Mouse (Mus musculus) adipocyte (in vitro differentiated cells): ENCODE results near the gene Nipal3.

Source experiments
- DNase-seq: peaks from one replicate; pipeline ENCODE4 v3.0.0-alpha.2; 2016; ENCODE audit warnings: low spot score

The Nipal3 gene

GRCm38 (mm10) chr4:135505794-135506193 lies 11.0 kb upstream of the Nipal3 start:
- DNase-seq = no peak

DNA sequence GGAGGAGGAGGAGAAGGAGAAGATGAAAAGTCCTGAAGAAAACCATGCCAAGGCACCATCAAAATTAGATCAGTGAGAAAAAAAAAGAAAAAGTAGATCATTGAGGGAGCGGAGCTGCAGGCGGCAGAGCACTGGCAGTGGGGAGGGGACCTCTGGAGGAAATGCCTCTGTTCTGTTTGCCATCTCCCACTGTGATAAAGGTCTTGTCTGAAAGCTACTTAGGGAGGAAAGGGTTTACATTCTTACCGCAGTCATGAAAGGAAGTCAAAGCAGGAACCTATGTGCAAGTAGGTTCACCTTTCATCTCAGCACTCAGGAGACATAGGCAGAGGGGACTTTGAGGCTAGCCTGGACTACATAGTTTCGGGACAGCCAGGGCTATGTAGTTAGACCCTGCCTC lies 6.7 kb upstream of the Nipal3 start:
- DNase-seq = no peak

DNA sequence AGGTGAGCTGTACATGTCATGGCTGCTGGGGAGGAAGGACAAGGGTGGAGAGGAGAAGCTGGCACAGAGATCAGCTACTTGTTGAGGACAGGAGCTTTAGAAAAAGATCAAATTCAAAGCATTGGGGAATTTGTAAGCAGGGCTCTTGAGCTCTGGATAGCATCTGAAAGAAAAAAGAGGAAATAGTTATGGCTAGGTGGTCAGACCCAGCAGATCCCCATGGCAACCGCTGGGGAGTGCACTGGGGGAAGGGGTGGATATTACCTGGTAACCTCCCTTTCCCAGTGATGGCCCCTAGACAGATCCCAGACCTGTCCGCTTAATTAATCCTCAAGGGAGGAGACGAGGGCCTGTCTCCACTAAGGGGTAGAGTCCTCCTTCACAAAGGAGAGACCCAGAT lies 5.0 kb upstream of the Nipal3 start:
- no peak for DNase-seq

DNA sequence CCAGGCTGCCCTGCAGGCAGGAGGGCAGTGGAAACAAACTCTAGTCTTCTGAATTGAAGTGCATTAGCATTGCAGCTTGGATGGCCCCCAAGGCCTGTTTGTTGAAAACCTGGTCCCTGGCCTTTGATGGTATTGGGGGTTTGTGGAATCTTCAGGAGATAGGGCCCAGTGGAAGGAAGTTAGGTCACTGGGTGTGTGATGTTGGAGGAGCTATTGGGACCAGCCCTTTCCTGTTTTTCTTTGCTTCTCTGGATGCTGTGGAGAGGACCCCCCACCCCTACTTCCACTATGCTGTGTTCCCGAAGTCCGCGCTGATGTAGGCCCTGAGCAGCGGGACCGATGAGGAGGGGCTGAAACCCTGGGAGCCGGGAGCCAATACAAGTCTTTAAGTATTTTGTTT lies 3.3 kb upstream of the Nipal3 start:
- no peak for DNase-seq

DNA sequence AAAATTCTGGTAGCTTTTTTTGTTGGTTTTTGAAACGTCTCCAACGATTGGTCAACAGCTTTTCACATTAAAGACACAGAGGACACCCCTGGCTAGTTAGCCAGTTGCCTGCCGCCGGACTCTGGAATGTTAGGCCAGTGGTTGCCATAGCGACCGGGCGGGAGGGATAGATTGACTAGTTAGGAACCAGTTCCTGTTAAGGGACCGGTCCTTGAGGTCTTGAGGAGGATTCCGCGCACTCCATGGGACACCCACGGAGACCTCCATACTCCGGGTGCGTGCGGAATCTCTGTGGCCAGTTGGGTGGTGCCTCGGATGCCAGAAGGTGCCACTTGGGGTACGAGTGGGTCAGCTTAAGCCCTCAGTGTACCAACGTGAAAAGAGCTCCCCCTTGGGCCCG lies 972 bp upstream of the Nipal3 start:
- DNase-seq = no peak

DNA sequence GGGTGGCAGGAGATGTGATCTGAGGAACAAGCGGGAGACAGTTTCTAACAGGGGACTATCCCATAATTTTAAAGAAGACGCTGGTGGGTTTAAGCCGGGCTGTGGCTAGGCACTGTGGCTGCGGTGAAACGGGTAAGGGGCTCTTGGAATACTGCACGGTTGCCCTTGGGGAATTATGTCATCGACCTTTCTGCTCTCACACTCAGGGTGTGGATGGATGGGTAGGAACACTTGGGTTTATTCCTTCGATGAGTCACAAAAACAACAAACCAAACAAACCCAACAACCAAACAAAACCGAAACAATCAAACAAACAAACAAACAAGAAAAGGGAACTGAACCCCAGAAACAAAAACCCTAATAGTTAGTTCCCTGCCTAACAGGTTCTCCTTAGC lies 556 bp upstream of the Nipal3 start:
- DNase-seq = no peak

GRCm38 (mm10) chr4:135493691-135494520 lies 932 bp downstream of the Nipal3 start:
- peak; percentile 22 for DNase-seq

DNA sequence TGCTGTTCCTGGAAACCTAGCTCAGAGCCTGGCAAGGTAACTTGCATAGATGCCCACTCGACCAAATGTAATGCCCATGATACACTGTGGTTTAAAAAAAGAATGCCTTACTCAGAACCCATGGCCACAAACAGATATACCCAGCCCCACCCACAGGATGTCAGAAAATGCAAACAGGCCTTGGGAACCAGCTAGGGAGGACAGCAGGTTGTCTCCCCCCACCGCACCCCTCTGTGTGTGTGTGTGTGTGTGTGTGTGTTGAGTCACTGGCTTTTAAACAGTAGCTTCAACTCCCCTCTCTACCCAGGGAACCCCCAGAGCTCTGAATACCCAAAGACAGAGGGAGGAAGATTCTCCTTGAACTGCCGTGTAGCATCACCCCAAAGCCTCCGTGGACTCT lies 1.6 kb downstream of the Nipal3 start:
- no peak for DNase-seq

DNA sequence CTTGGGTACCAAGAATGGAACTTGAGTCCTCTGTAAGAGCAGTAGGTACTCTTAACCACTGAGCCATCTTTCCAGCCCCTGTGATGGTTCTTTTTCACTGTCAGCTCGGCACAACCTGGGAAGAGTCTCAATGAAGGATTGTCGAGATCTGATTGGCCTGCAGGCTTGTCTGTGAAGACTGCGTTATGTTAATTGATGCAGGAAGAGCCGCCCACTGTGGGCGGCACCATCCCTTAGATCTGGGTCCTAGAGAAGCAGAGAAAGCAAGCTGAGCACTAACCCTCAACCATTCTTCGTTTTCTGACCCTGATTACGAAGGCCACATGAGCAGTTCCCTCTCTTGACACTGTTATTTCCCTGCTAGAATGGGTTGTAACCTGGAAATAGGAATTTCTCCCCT lies 5.6 kb downstream of the Nipal3 start:
- DNase-seq = no peak

DNA sequence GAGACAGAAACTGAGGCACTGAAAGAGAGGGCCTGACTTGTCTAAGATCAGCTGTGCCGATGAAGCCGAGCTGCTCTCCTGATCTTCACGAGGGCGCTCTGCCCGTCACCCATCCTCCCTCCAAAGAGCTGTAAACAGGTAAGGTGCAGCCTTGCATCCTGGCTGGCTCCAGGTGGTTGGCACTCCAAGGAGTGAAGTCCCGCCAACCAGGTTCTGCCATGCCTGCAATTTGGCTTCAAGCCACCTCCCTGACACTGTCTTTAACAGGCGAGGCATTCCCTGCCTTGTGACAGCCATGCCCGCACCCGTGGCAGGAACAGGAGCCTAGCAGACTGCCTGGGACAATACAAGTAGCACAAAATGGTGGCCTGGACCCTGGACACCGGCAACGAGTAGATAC lies 8.5 kb downstream of the Nipal3 start:
- no peak for DNase-seq

GRCm38 (mm10) chr4:135485086-135485485 lies 9.8 kb downstream of the Nipal3 start:
- DNase-seq = peak; percentile 13

DNA sequence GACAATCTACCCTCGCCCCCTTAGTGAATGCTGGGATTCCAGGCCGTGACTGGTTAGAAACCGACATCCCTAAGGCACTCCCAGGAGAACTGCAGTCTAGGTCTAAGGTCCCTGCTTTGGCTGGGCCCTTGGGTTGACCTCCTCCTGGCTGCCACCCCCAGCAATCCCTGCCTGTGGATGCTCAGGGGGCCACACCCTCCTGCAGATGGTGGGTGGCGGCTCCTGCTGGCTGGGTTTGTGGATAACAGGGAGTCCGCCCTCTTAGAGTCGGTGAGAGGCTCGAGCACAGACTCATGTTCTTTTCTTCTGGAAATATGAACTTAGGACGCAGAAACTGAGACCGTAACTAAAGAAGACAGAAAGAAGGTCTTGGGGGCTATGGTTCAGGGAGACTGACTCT lies 14.5 kb downstream of the Nipal3 start:
- DNase-seq = no peak

DNA sequence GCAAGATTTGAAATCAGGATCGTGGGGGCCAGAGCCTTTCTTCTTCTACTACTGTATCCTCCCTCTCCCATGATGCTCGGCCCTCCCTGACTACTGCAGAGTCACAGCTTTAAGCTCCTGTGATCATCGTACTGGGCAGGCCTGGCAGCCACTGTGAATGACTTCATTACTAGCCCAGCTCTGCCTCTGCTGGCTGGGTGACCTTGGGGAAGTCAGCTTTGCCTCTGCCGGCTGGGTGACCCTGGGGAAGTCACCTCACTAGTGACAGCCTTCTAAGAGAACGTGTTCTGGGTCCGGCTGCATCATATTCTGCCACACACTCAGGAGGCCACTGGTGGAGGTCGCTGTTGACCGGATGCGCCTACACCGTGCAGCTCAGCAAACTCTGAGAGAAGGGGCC lies 17.0 kb downstream of the Nipal3 start:
- no peak for DNase-seq

GRCm38 (mm10) chr4:135463406-135463805 lies 31.4 kb downstream of the Nipal3 start:
- no peak for DNase-seq

DNA sequence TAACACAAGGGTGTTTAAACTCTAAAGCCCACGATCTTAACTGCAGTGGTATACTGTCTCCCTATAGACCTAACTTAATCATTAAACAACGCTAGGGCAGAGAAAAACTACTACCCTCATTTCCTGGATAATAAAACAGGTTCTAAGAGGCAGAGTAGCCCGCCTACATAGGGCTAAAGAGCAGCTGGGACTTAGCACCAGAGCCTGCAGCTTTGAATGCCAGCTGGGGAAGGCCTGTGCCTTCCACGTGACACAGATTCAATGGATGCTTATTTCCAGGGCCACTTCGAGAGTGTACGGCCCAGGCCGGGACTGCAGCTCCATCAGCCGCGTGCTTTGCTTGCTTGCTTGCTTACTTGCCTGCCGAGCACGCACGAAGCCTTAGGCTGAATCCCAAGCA lies 41.3 kb downstream of the Nipal3 start:
- no peak for DNase-seq

- DNase-seq = no peak
Observed at GRCm38 (mm10) chr4:135453164-135453563, 41.7 kb downstream of the Nipal3 start.

- DNase-seq = no peak
Observed at GRCm38 (mm10) chr4:135451360-135452015, 43.4 kb downstream of the Nipal3 start.

DNA sequence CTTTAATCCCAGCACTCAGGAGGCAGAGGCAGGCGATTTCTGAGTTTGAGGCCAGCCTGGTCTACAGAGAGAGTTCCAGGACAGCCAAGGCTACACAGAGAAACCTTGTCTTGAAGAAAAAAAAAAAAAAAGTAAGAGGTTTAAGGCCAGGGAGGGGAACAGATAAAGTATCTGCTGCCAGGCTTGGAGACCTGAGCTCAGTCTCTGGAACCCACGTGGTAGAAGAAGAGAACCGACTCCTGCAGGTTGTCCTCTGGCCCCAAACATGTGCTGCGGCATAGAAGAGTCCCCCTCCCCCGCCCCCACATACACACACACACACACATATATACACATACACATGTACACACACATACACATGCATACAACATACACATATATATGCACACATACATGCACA lies 52.4 kb downstream of the Nipal3 start:
- DNase-seq = no peak

DNA sequence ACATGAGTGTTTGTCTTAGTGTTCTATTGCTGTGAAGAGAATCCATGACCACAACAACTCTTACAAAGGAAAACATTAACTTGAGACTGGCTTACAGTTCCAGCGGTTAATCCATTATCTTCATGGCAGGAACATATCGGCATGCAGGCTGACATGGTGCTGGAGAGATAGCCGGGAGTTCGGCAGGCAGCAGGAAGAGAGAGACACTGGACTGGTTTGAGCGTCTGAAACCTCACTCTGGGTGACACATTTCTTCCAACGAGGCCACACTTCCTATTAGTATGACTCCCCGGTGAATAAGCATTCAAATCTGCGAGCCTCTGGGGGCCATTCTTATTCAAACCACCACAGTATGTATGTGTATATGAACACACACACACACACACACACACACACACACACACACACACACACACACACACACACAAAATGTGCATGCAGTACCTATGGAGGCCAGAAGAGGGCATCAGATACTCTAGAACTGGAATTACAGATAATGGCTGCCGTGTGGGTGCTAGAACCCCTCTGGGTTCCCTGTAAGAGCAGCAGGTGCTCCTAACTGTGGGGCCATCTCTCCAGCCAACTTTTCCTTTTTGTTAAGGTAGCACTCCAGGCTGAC lies 54.8 kb downstream of the Nipal3 start:
- peak; percentile 16 for DNase-seq

GRCm38 (mm10) chr4:135439188-135439647 lies 55.6 kb downstream of the Nipal3 start:
- peak; percentile 76 for DNase-seq

DNA sequence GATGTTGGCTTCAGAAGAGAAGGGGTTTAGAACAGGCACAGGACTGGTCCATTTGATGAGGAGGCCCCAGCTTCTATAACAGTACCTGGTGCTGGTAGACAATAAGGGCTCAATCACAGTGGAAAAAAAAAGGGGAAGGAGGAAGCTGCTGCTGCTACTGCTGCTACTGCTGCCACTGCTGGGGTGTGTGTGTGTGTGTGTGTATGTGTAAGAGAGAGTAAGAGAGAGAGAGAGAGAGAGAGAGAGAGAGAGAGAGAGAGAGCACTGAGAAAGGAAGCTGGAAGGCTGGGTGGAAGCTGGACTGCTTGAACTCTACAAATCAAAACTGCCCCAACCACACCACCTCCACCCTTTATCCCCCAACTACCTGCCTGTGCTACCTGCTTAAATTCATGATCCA lies 56.9 kb downstream of the Nipal3 start:
- no peak for DNase-seq

DNA sequence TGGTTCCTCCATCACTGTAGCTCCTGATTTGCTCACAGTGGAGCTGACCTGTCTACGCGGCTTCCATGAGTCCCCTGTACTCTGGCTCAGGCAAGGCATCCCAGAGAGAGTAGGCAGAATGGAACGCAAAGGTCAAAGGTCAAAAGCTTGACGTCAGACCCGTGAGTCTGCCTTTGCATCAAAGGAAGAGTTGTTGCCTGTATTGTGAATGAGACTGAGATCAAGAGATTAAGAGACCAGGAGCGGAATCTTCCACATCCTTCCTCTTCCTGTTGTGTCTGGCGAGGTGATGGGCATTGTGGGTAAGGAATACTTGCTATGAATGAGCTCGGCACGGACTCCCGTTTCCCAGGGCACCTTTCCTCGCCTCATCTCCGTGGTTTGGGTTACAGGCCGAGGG lies 58.5 kb downstream of the Nipal3 start:
- DNase-seq = no peak

- DNase-seq = peak; percentile 12
Observed at GRCm38 (mm10) chr4:135434395-135434789, 60.4 kb downstream of the Nipal3 start.
